In genomic region chr11:115301351-115301750, GRCm38 (mm10) we compare ENCODE assay signal across 29 mouse cellular contexts. TPM values are rescaled to one million over a fixed set of nuclear protein-coding genes. Genes with fewer than 3 reads are reported as not detected.
A peak's percentile ranks its signal among the peaks of the same experiment; 100 is the strongest.
DNase-seq lines count a peak whose midpoint lies in the region; TF ChIP-seq lines count a peak whose summit lies in the region.
"Had no signal": no experiment of that assay in that cellular context is flagged by ENCODE, and none has a peak within 500 bp of the region (broad histone marks: within the 10 kb centered on the region; RNA-seq: fewer than 3 reads in every experiment).

No protein-coding gene starts in this region.

- H3ac ChIP-seq in myocyte (ENCODE audit: control insufficient read depth, insufficient read length) = no peak overlapping the region

- H3K4me3 ChIP-seq in myocyte = no peak overlapping the region
- H3K4me3 ChIP-seq: embryonic facial prominence, embryonic 13.5 days; embryonic facial prominence, embryonic 15.5 days; erythroblast, embryonic 14.5 days; forebrain, embryonic 10.5 days; forebrain, embryonic 12.5 days had no signal

- H3K36me3 ChIP-seq in myocyte (ENCODE audit: control insufficient read depth, insufficient read depth) = no peaks in the 10 kb centered on the region
- H3K36me3 ChIP-seq: embryonic facial prominence, embryonic 13.5 days; embryonic facial prominence, embryonic 15.5 days; forebrain, embryonic 10.5 days; forebrain, embryonic 12.5 days; G1E had no signal

- no peaks in the 10 kb centered on the region for H3K79me2 ChIP-seq in myocyte (ENCODE audit: control insufficient read depth, insufficient read depth)

- TF ChIP-seq POLR2A in myocyte (IDR thresholded peaks at IDR 0.05; ENCODE audit: insufficient read length, low read depth) = no peak

- peak; percentile 61 for DNase-seq in 3134 (ENCODE audit: extremely low read depth, insufficient read length, low spot score)
- DNase-seq in 416B (ENCODE audit: low read depth) = peak; percentile 40
- DNase-seq in NIH3T3 (ENCODE audit: low read depth) = peak; percentile 78
- DNase-seq in right cerebral cortex, postnatal 25 days = no peak
- DNase-seq in layer of hippocampus, postnatal 14 days (ENCODE audit: low spot score in 2 of 2) = no peak
- DNase-seq in adrenal gland, postnatal 14 days = no peak
- DNase-seq: adrenal gland, adult 8-10 months; adrenal gland, postnatal 25 days; cerebellum, adult 11 months; cerebellum, adult 18-20 months; cerebellum, adult 8-10 months; cerebellum, adult 9-11 months; cerebellum, postnatal 14 days; cerebellum, postnatal 36 days; embryo, embryonic 11 days had no signal

- H3K4me2 ChIP-seq in myocyte (ENCODE audit: low read depth) = no peak overlapping the region
- H3K4me2 ChIP-seq: embryonic facial prominence, embryonic 13.5 days; embryonic facial prominence, embryonic 15.5 days; forebrain, embryonic 12.5 days had no signal

- H3K27me3 ChIP-seq in myocyte (ENCODE audit: control insufficient read depth, insufficient read depth, insufficient read length) = no peaks in the 10 kb centered on the region

TF ChIP-seq in myocyte, 11 proteins besides CTCF, POLR2A, EP300 and RAD21:
- TF ChIP-seq USF1 (IDR thresholded peaks at IDR 0.05; ENCODE audit: low read depth) (peak; percentile 11), TCF12 (IDR thresholded peaks at IDR 0.05; ENCODE audit: insufficient read depth, poor library complexity, severe bottlenecking) (no peak)

RNA-seq across cellular contexts. Expression of gene Fads6, which starts 3.9 kb away (rescaled TPM):
- 0.62 TPM for polyA plus RNA-seq in myocyte (2012; fragmentation: generic; extraction: Trizol)
- total RNA-seq in layer of hippocampus, postnatal 14 days (2021) = 10 to 100 TPM in 1 of 2 experiments, 1 to 10 TPM in 1; 10.0 to 10.2 TPM
- 18.4 and 21.2 TPM in 2 replicates for total RNA-seq in adrenal gland, postnatal 14 days (2021)
- polyA plus RNA-seq: G1E had no signal

RNA-seq across cellular contexts. Expression of gene Otop2, which starts 5.6 kb away (rescaled TPM):
- polyA plus RNA-seq in myocyte (2012; fragmentation: generic; extraction: Trizol) = 0.01 TPM
- total RNA-seq in layer of hippocampus, postnatal 14 days (2021) = not detected
- total RNA-seq in adrenal gland, postnatal 14 days (2021) = not detected in 2 replicates
- total RNA-seq: adrenal gland, adult 18-20 months; adrenal gland, adult 8-10 months; adrenal gland, postnatal 25 days; adrenal gland, postnatal 4 days; CH12.LX; common myeloid progenitor, adult 5-6 weeks; G1E had no signal
- polyA plus RNA-seq: CD4-positive, CD25-positive, alpha-beta regulatory T cell, adult 4 months; embryonic facial prominence, embryonic 11.5 days; erythroblast, embryonic 14.5 days; forebrain, embryonic 12.5 days; forebrain, embryonic 14.5 days; G1E had no signal

RNA-seq across cellular contexts. Expression of gene Ush1g, which starts 20.5 kb away (rescaled TPM):
- polyA plus RNA-seq in myocyte (2012; fragmentation: generic; extraction: Trizol) = 0.16 TPM
- under 1 TPM; 0.16 to 0.45 TPM for total RNA-seq in layer of hippocampus, postnatal 14 days (2021)
- 0.33 and 0.38 TPM in 2 replicates for total RNA-seq in adrenal gland, postnatal 14 days (2021)
- total RNA-seq: common myeloid progenitor, adult 5-6 weeks had no signal
- polyA plus RNA-seq: CD4-positive, CD25-positive, alpha-beta regulatory T cell, adult 4 months; embryonic facial prominence, embryonic 11.5 days; embryonic facial prominence, embryonic 13.5 days; erythroblast, embryonic 14.5 days; forebrain, embryonic 10.5 days; forebrain, embryonic 12.5 days; forebrain, embryonic 14.5 days; G1E had no signal

RNA-seq across cellular contexts. Expression of gene Fdxr, which starts 24.5 kb away (rescaled TPM):
- 13.9 TPM for polyA plus RNA-seq in myocyte (2012; fragmentation: generic; extraction: Trizol)
- 10 to 100 TPM; 19.4 to 21.3 TPM for total RNA-seq in layer of hippocampus, postnatal 14 days (2021)
- 592 and 605 TPM in 2 replicates for total RNA-seq in adrenal gland, postnatal 14 days (2021)

RNA-seq across cellular contexts. Expression of gene Otop3, which starts 33.2 kb away (rescaled TPM):
- not detected for polyA plus RNA-seq in myocyte (2012; fragmentation: generic; extraction: Trizol)
- total RNA-seq in layer of hippocampus, postnatal 14 days (2021) = under 1 TPM; 0.14 to 0.17 TPM
- not detected in 2 replicates for total RNA-seq in adrenal gland, postnatal 14 days (2021)
- total RNA-seq: adrenal gland, adult 18-20 months; adrenal gland, adult 8-10 months; adrenal gland, postnatal 25 days; CH12.LX; common myeloid progenitor, adult 5-6 weeks; G1E had no signal
- polyA plus RNA-seq: CD4-positive, CD25-positive, alpha-beta regulatory T cell, adult 4 months; embryonic facial prominence, embryonic 11.5 days; embryonic facial prominence, embryonic 13.5 days; erythroblast, embryonic 14.5 days; forebrain, embryonic 10.5 days; forebrain, embryonic 12.5 days; G1E had no signal

Comparison
In these comparisons a context has a peak if more than half of its experiments do, and no peak if none do; other contexts are left out.
1. DNase-seq: peak in 3134 (single experiment), 416B (single experiment) and NIH3T3 (single experiment); none in right cerebral cortex, postnatal 25 days (single experiment), layer of hippocampus, postnatal 14 days (0 of 2) and adrenal gland, postnatal 14 days (single experiment).